Mouse (Mus musculus): ENCODE data around the gene Hlx. TPM values are rescaled to one million over a fixed set of nuclear protein-coding genes. Genes with fewer than 3 reads are reported as not detected.

The Hlx gene
- polyA plus RNA-seq, 1 experiment, result 102 TPM

DNA sequence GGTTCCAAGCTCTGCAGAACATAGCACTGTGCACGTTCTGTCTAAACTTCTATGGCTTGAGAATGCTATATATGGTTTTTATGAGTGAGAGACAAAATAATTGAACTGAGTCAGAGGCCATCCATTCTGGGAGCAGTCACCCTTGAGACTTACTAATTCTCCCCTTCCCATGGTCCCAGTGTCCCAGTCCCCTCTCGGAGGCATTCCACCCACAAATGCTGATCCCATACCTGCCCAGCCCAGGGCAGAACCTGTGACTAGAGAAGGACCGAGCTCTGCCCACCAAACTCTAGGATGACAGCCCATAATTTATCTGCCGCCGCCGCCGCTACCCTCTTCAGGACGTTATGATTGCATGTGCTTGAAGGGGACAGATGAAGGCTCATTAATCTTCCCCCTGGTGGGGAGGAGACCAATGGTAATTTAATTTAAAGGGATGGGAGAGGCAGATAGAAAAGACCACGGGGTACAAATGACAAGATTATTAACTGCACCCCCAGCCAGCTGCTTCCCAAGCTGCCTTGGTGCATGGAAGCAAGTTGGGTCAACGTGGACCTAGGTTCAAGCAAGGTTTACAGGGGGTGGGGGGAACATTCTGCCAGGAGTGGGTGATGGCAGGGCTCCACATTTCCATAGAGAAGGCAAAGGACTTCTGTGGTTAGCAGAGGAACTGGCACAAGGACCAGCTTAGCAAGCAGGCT lies 40.1 kb downstream of the Hlx start:
- H3K4me3 ChIP-seq (replicated peaks), result no peak overlapping the region
- peaks cover 18% of the 10 kb centered on the region for H3K4me1 ChIP-seq
- H3K9me3 ChIP-seq, result peaks cover 3% of the 10 kb centered on the region; the same call in 1 of the 2 replicates
- H3K36me3 ChIP-seq (replicated peaks; ENCODE audit: low read length), result no peaks in the 10 kb centered on the region
- H3K27me3 ChIP-seq (replicated peaks), result no peaks in the 10 kb centered on the region
- TF ChIP-seq GATA1 (IDR thresholded peaks at IDR 0.05; ENCODE audit: borderline replicate concordance, low read length) (no peak), FLI1 (IDR thresholded peaks at IDR 0.05; ENCODE audit: low read length) (no peak)

DNA sequence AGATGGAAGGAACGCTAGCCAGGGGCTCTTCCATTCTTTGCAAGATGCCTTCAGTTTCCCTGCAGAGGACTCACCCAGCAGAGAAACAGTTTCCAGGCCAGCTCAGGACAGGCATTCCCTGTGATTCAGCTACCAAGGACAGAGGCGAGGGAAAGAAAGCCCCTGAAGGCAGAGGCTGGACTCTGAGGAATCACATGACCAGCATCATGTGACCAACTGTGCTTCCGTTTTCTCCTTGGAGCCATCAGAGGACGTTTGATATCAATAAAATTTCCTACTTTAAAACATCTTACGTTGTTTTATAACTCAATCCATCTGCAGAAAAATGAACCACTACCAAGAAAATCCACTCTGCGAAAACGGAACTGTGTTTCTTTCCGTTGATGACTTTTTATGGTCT lies 41.2 kb downstream of the Hlx start:
- no peaks in the 10 kb centered on the region for H3K9me3 ChIP-seq
- peaks cover 18% of the 10 kb centered on the region for H3K4me1 ChIP-seq
- H3K4me3 ChIP-seq (replicated peaks), result no peak overlapping the region
- no peaks in the 10 kb centered on the region for H3K27me3 ChIP-seq (replicated peaks)
- no peaks in the 10 kb centered on the region for H3K36me3 ChIP-seq (replicated peaks; ENCODE audit: low read length)
- TF ChIP-seq GATA1 (IDR thresholded peaks at IDR 0.05; ENCODE audit: borderline replicate concordance, low read length), result no peak
- no peak for TF ChIP-seq FLI1 (IDR thresholded peaks at IDR 0.05; ENCODE audit: low read length)

DNA sequence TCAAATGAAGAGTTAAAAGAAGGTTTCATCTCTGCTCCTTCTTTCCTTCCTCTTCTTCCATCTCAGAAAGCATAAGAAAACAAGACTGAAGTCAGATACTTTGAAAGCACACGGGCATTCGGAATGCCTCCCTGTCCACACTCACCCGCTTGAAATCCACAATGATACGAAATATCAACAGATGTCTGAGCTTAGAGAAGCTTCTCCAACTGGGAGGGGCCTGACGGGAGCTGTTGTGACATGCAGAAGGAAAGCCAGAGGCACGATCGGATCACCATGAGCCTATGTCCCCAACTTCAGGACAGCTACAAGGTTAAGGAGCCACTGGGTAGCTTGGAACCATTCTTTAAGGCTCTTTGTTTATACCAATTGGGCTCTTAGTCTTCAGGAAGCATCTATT lies 44.4 kb downstream of the Hlx start:
- Histone ChIP-seq H3K4me1 (peaks cover 41% of the 10 kb centered on the region), H3K4me3 (replicated peaks) (no peak overlapping the region), H3K36me3 (replicated peaks; ENCODE audit: low read length) (no peaks in the 10 kb centered on the region), H3K9me3 (no peaks in the 10 kb centered on the region), H3K27me3 (replicated peaks) (no peaks in the 10 kb centered on the region)
- no peak for TF ChIP-seq GATA1 (IDR thresholded peaks at IDR 0.05; ENCODE audit: borderline replicate concordance, low read length)
- no peak for TF ChIP-seq FLI1 (IDR thresholded peaks at IDR 0.05; ENCODE audit: low read length)

DNA sequence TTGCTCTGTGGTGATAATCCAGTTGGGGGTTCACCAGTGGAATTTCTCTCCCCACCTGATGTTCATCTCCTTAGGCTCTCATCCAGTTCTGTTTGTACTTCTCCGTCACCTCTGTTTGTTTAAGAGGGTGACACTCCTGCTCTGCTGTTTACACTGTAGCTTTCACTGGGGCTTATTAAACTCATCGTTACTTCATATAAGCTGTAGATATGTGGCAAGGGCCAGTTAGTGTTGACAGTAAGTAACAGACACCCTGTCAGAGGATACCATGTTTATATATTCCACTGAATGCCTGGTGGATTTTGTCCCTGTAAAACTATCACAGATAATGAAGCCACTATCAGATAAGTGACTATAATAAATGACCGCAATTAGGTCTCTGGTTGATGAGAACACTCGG lies 44.9 kb downstream of the Hlx start:
- no peaks in the 10 kb centered on the region for H3K9me3 ChIP-seq
- peaks cover 36% of the 10 kb centered on the region for H3K4me1 ChIP-seq
- TF ChIP-seq GATA1 (IDR thresholded peaks at IDR 0.05; ENCODE audit: borderline replicate concordance, low read length), result no peak
- TF ChIP-seq FLI1 (IDR thresholded peaks at IDR 0.05; ENCODE audit: low read length), result no peak
- no peaks in the 10 kb centered on the region for H3K27me3 ChIP-seq (replicated peaks)
- H3K36me3 ChIP-seq (replicated peaks; ENCODE audit: low read length), result no peaks in the 10 kb centered on the region
- no peak overlapping the region for H3K4me3 ChIP-seq (replicated peaks)

DNA sequence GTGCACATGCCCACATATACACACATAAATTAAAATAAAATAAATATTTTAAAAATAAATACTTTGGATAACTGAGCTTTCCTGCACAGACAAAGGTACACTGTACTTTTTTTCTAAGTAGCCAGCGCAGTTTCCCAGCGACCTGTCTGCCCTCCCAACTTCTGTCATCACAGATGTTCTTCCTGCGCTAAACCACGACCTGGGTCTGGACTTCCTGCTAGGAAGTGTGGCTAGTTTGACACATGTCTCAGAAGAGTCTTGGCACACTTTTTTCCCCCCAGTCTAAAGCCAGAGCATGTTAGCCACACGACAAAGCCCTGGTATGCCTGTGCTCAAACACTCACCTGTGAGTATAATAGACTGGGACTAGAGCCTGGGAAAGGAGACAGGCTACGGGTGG lies 48.9 kb downstream of the Hlx start:
- Histone ChIP-seq H3K27me3 (replicated peaks) (peaks cover 2% of the 10 kb centered on the region), H3K9me3 (no peaks in the 10 kb centered on the region), H3K36me3 (replicated peaks; ENCODE audit: low read length) (no peaks in the 10 kb centered on the region), H3K4me3 (replicated peaks) (peak overlapping the region; percentile 48), H3K4me1 (peaks cover 27% of the 10 kb centered on the region)
- TF ChIP-seq FLI1 (IDR thresholded peaks at IDR 0.05; ENCODE audit: low read length) (no peak), GATA1 (IDR thresholded peaks at IDR 0.05; ENCODE audit: borderline replicate concordance, low read length) (no peak)

DNA sequence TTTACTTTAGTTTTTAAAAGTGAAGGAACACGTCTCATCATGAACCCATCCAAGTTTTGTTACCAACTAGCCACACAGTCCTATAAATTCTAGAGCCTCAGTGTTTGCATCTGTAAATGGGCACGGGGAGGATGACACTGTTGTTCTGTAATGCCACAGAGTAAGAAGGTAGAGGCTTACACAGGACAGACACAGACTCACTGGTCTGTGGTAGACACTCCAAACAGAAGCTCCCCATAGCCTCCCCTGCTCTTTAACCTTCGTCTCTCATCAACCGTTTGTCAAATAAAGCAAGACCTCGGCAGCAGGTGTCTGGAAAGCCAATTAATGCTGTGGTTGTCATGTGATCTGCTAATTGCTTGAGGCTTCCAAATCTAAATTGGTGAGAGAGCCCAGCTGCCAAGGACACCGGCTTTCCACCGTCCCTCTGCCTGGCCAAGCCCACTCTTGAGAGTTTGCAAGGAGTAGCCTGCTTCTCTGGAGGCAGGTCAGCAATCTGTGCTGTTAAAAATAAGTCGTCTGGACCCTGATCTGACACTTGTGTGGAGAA lies 52.9 kb downstream of the Hlx start:
- H3K9me3 ChIP-seq, result no peaks in the 10 kb centered on the region
- H3K36me3 ChIP-seq (replicated peaks; ENCODE audit: low read length), result no peaks in the 10 kb centered on the region
- no peak for TF ChIP-seq FLI1 (IDR thresholded peaks at IDR 0.05; ENCODE audit: low read length)
- TF ChIP-seq GATA1 (IDR thresholded peaks at IDR 0.05; ENCODE audit: borderline replicate concordance, low read length), result no peak

DNA sequence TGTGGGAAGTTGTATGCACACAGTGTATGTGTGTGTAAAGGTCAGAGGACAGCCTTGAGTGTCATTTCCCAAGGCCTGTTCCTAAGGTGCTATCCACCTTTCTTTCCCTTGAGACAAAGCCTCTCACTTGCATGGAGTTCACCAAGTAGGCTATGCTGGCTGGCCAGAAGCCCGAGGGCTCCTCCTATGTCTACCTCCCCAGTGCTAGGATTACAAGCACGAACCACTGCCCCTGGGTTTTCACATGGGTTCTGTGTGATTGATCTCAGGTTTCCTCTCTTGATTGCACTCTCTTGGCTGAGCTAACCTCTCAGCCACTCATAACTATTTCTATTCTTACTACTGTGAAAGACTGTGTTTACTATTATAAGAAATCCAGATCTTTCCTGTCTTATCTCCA lies 54.8 kb downstream of the Hlx start:
- peaks cover 7% of the 10 kb centered on the region for H3K27me3 ChIP-seq (replicated peaks)
- H3K4me3 ChIP-seq (replicated peaks), result no peak overlapping the region
- H3K4me1 ChIP-seq, result peaks cover 16% of the 10 kb centered on the region
- H3K9me3 ChIP-seq, result no peaks in the 10 kb centered on the region
- H3K36me3 ChIP-seq (replicated peaks; ENCODE audit: low read length), result no peaks in the 10 kb centered on the region
- TF ChIP-seq FLI1 (IDR thresholded peaks at IDR 0.05; ENCODE audit: low read length) (no peak), GATA1 (IDR thresholded peaks at IDR 0.05; ENCODE audit: borderline replicate concordance, low read length) (no peak)

More for the DNA sequence above, 52.9 kb downstream of the Hlx start:
- peaks cover 2% of the 10 kb centered on the region for H3K27me3 ChIP-seq (replicated peaks)
- H3K4me3 ChIP-seq (replicated peaks), result no peak overlapping the region
- peaks cover 29% of the 10 kb centered on the region for H3K4me1 ChIP-seq

Other genes starting within 250 kb of the Hlx start
- gene Marc1, start 78.7 kb upstream of the Hlx start, polyA plus RNA-seq (2012; ENCODE audit: insufficient read depth, low replicate concordance), result not detected in 2 replicates
- gene Marc2, start 113.8 kb upstream of the Hlx start, polyA plus RNA-seq (2012; ENCODE audit: insufficient read depth, low replicate concordance), result 70.7 and 111 TPM in 2 replicates
- not detected in 2 replicates for gene C130074G19Rik, start 150.6 kb upstream of the Hlx start, polyA plus RNA-seq (2012; ENCODE audit: insufficient read depth, low replicate concordance)